Mouse (Mus musculus) heart, embryonic 10.5 days (tissue): ENCODE results near the gene Gnpda2. TPM values are rescaled to one million over a fixed set of nuclear protein-coding genes. Genes with fewer than 3 reads are reported as not detected.

Source experiments
- polyA plus RNA-seq: library from polyadenylated mRNA; unstranded; fragments of >200 nt; fragmentation: Nextera tagmentation; extraction: Ambion mirVana; gene quantifications from 2 replicates; pipeline ENCODE4 v1.2.1, GENCODE M21; 2016

Gene Gnpda2
- polyA plus RNA-seq, 1 experiment from 2014 or later = 24.1 TPM

Other genes starting within 250 kb of the Gnpda2 start
- 0.31 and 1.1 TPM in 2 replicates for gene Yipf7, start 49.7 kb downstream of the Gnpda2 start, polyA plus RNA-seq
- 27.3 and 34.6 TPM in 2 replicates for gene Guf1, start 35.4 kb downstream of the Gnpda2 start, polyA plus RNA-seq